Mouse (Mus musculus): ENCODE measurements around the gene Otop3. TPM values are rescaled to one million over a fixed set of nuclear protein-coding genes. Genes with fewer than 3 reads are reported as not detected.

Otop3 gene
- polyA plus RNA-seq, 1 experiment from 2014 or later, result not detected

GRCm38 (mm10) chr11:115290314-115290713 lies 44.2 kb upstream of the Otop3 start:
- Histone ChIP-seq H3K4me2 (replicated peaks; ENCODE audit: low read depth, low read length) (no peak overlapping the region), H3K9ac (replicated peaks; ENCODE audit: low read depth) (no peak overlapping the region), H3K4me1 (ENCODE audit: insufficient read depth, low read depth, low read length) (0 out of 2 replicates have a peak, but pooled peaks cover 4% of the 10 kb centered on the region), H3K27me3 (replicated peaks; ENCODE audit: insufficient read depth, low read length) (no peaks in the 10 kb centered on the region), H3K9me3 (ENCODE audit: low read length) (no peaks in the 10 kb centered on the region), H3K27ac (ENCODE audit: low read length) (peak overlapping the region; percentile 51), H3K36me3 (ENCODE audit: insufficient read depth, low read length) (no peaks in the 10 kb centered on the region), H3K4me3 (ENCODE audit: low read depth, low read length) (no peak overlapping the region)
- DNase-seq (ENCODE audit: low spot score), result no peak
- no peak for TF ChIP-seq EP300 (IDR thresholded peaks at IDR 0.05)
- TF ChIP-seq CTCF (IDR thresholded peaks at IDR 0.05), result no peak
- 90% methylated on average over 1 of the region's 1 CpGs for WGBS
- ATAC-seq, result no peak

- TF ChIP-seq CTCF (IDR thresholded peaks at IDR 0.05) (no peak), EP300 (IDR thresholded peaks at IDR 0.05) (peak; percentile 55)
- H3K4me3 ChIP-seq (ENCODE audit: low read depth, low read length), result no peak overlapping the region
- no peak overlapping the region for H3K4me2 ChIP-seq (replicated peaks; ENCODE audit: low read depth, low read length)
- ATAC-seq (peak; percentile 90), DNase-seq (ENCODE audit: low spot score) (peak; percentile 91)
- no peak overlapping the region for H3K9ac ChIP-seq (replicated peaks; ENCODE audit: low read depth)
- H3K36me3 ChIP-seq (ENCODE audit: insufficient read depth, low read length), result no peaks in the 10 kb centered on the region
- 42% methylated on average over 6 of the region's 6 CpGs for WGBS
- H3K4me1 ChIP-seq (ENCODE audit: insufficient read depth, low read depth, low read length), result 0 out of 2 replicates have a peak, but pooled peaks cover 4% of the 10 kb centered on the region
- H3K9me3 ChIP-seq (ENCODE audit: low read length), result no peaks in the 10 kb centered on the region
- H3K27me3 ChIP-seq (replicated peaks; ENCODE audit: insufficient read depth, low read length), result no peaks in the 10 kb centered on the region
- H3K27ac ChIP-seq (ENCODE audit: low read length), result 0 out of 2 replicates have a peak overlapping the region, but pooled peaks have one; percentile 51
Measured at GRCm38 (mm10) chr11:115290919-115291318, 43.6 kb upstream of the Otop3 start.

GRCm38 (mm10) chr11:115291503-115291902 lies 43.0 kb upstream of the Otop3 start:
- Histone ChIP-seq H3K4me3 (ENCODE audit: low read depth, low read length) (no peak overlapping the region), H3K9ac (replicated peaks; ENCODE audit: low read depth) (no peak overlapping the region), H3K36me3 (ENCODE audit: insufficient read depth, low read length) (no peaks in the 10 kb centered on the region), H3K4me2 (replicated peaks; ENCODE audit: low read depth, low read length) (no peak overlapping the region), H3K9me3 (ENCODE audit: low read length) (no peaks in the 10 kb centered on the region), H3K27ac (ENCODE audit: low read length) (peak overlapping the region; percentile 14; the same call in 1 of the 2 replicates), H3K4me1 (ENCODE audit: insufficient read depth, low read depth, low read length) (0 out of 2 replicates have a peak, but pooled peaks cover 4% of the 10 kb centered on the region), H3K27me3 (replicated peaks; ENCODE audit: insufficient read depth, low read length) (no peaks in the 10 kb centered on the region)
- DNase-seq (ENCODE audit: low spot score) (no peak), ATAC-seq (no peak)
- TF ChIP-seq EP300 (IDR thresholded peaks at IDR 0.05), result no peak
- TF ChIP-seq CTCF (IDR thresholded peaks at IDR 0.05), result no peak
- 70% methylated on average over 10 of the region's 10 CpGs for WGBS

- H3K27me3 ChIP-seq (replicated peaks; ENCODE audit: insufficient read depth, low read length), result 0 out of 2 replicates have a peak, but pooled peaks cover 5% of the 10 kb centered on the region
- peaks cover 10% of the 10 kb centered on the region; the same call in 1 of the 2 replicates for H3K4me1 ChIP-seq (ENCODE audit: insufficient read depth, low read depth, low read length)
- WGBS, result 42% methylated on average over 14 of the region's 14 CpGs
- H3K4me3 ChIP-seq (ENCODE audit: low read depth, low read length), result no peak overlapping the region
- TF ChIP-seq CTCF (IDR thresholded peaks at IDR 0.05), result no peak
- no peak for TF ChIP-seq EP300 (IDR thresholded peaks at IDR 0.05)
- ATAC-seq (no peak; the same call in 1 of the 2 replicates), DNase-seq (ENCODE audit: low spot score) (peak; percentile 45)
- H3K27ac ChIP-seq (ENCODE audit: low read length), result no peak overlapping the region
- H3K9ac ChIP-seq (replicated peaks; ENCODE audit: low read depth), result no peak overlapping the region
- no peaks in the 10 kb centered on the region for H3K36me3 ChIP-seq (ENCODE audit: insufficient read depth, low read length)
- no peaks in the 10 kb centered on the region for H3K9me3 ChIP-seq (ENCODE audit: low read length)
- no peak overlapping the region for H3K4me2 ChIP-seq (replicated peaks; ENCODE audit: low read depth, low read length)
Measured at GRCm38 (mm10) chr11:115292631-115293375, 41.7 kb upstream of the Otop3 start.

- Histone ChIP-seq H3K4me1 (ENCODE audit: insufficient read depth, low read depth, low read length) (peaks cover 10% of the 10 kb centered on the region; the same call in 1 of the 2 replicates), H3K4me3 (ENCODE audit: low read depth, low read length) (no peak overlapping the region), H3K27me3 (replicated peaks; ENCODE audit: insufficient read depth, low read length) (0 out of 2 replicates have a peak, but pooled peaks cover 5% of the 10 kb centered on the region), H3K9me3 (ENCODE audit: low read length) (no peaks in the 10 kb centered on the region), H3K4me2 (replicated peaks; ENCODE audit: low read depth, low read length) (no peak overlapping the region), H3K27ac (ENCODE audit: low read length) (no peak overlapping the region), H3K36me3 (ENCODE audit: insufficient read depth, low read length) (no peaks in the 10 kb centered on the region), H3K9ac (replicated peaks; ENCODE audit: low read depth) (no peak overlapping the region)
- no peak for DNase-seq (ENCODE audit: low spot score)
- TF ChIP-seq EP300 (IDR thresholded peaks at IDR 0.05) (no peak), CTCF (IDR thresholded peaks at IDR 0.05) (no peak)
- 86% methylated on average over 11 of the region's 11 CpGs for WGBS
- no peak for ATAC-seq
Measured at GRCm38 (mm10) chr11:115295939-115296338, 38.6 kb upstream of the Otop3 start.

- DNase-seq (ENCODE audit: low spot score), result no peak
- Histone ChIP-seq H3K4me3 (ENCODE audit: low read depth, low read length) (peak overlapping the region; percentile 37), H3K4me2 (replicated peaks; ENCODE audit: low read depth, low read length) (peak overlapping the region; percentile 66), H3K27me3 (replicated peaks; ENCODE audit: insufficient read depth, low read length) (0 out of 2 replicates have a peak, but pooled peaks cover 5% of the 10 kb centered on the region), H3K27ac (ENCODE audit: low read length) (no peak overlapping the region), H3K4me1 (ENCODE audit: insufficient read depth, low read depth, low read length) (peaks cover 8% of the 10 kb centered on the region; the same call in 1 of the 2 replicates), H3K9me3 (ENCODE audit: low read length) (no peaks in the 10 kb centered on the region), H3K9ac (replicated peaks; ENCODE audit: low read depth) (no peak overlapping the region), H3K36me3 (ENCODE audit: insufficient read depth, low read length) (no peaks in the 10 kb centered on the region)
- TF ChIP-seq CTCF (IDR thresholded peaks at IDR 0.05) (no peak), EP300 (IDR thresholded peaks at IDR 0.05) (no peak)
- ATAC-seq, result no peak
- WGBS, result 46% methylated on average over 21 of the region's 21 CpGs
Measured at GRCm38 (mm10) chr11:115296471-115297210, 37.9 kb upstream of the Otop3 start.

All from lung, postnatal 0 days (tissue).